Mouse (Mus musculus): ENCODE measurements at regions not wholly inside any gene's neighbourhood (a gene's known extent, or its start where the extent isn't known, plus 50 kb on each side); places are given as distances from the start of the nearest gene placed in this dataset.

GRCm38 (mm10) chr8:80337872-80338271, 155.7 kb upstream of the Gypa start:
- no peak for TF ChIP-seq CHD2 (IDR thresholded peaks at IDR 0.05; ENCODE audit: low read depth, low read length)
- no peak for TF ChIP-seq ZC3H11A (IDR thresholded peaks at IDR 0.05; ENCODE audit: borderline replicate concordance, low read depth, low read length)
- TF ChIP-seq MAFK (IDR thresholded peaks at IDR 0.05; ENCODE audit: insufficient read depth, low read depth, low read length) = no peak
